Mouse (Mus musculus) CD4-positive, CD25-positive, alpha-beta regulatory T cell, adult 2 months (primary cell): ENCODE results near the gene Zfand2a.
A peak's percentile ranks its signal among the peaks of the same experiment; 100 is the strongest.

ENCODE experiments used
- DNase-seq: peaks from one replicate; pipeline ENCODE4 v3.0.0-alpha.2; 2012; ENCODE audit warnings: low read depth, low spot score

Zfand2a gene

GRCm38 (mm10) chr5:139466801-139467200 is 17.5 kb downstream of the Zfand2a start:
- DNase-seq: no peak

DNA sequence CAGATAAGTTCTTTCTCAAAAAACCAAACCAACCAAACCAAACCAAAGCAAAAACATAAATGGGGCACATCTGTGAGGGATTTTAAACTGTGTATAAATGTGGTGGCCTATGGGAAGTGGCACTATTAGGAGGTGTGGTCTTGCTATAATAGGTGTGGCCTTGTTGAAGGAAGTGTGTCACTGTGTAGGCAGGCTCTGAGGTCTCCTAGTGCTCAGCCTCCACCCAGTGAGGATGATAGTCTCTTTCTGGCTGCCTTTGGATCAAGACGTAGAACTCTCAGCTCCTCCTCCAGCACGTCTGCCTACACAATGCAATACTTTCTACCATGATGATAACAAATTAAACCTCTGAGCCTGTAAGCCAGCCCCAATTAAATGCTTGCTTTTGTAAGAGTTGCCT is 18.0 kb downstream of the Zfand2a start:
- DNase-seq: no peak

DNA sequence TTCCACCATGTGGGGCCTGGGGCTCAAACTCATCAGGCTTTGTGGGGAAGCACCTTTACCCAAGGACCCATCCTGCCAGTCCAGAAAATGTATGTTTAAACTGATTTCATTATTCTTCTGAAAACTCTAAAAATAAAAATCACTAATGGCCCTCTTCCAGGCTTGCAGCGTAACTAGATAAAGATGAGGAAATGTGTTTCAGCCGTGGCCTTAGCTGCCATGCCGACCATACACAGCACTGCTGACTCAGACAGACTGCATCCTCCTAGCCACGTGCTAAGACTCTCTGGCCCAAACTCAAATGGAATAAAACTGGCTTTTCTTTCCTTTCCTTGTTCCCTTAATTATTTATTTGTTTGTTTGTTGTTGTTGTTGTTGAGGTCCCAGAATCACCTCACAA is 19.5 kb downstream of the Zfand2a start:
- DNase-seq: no peak

DNA sequence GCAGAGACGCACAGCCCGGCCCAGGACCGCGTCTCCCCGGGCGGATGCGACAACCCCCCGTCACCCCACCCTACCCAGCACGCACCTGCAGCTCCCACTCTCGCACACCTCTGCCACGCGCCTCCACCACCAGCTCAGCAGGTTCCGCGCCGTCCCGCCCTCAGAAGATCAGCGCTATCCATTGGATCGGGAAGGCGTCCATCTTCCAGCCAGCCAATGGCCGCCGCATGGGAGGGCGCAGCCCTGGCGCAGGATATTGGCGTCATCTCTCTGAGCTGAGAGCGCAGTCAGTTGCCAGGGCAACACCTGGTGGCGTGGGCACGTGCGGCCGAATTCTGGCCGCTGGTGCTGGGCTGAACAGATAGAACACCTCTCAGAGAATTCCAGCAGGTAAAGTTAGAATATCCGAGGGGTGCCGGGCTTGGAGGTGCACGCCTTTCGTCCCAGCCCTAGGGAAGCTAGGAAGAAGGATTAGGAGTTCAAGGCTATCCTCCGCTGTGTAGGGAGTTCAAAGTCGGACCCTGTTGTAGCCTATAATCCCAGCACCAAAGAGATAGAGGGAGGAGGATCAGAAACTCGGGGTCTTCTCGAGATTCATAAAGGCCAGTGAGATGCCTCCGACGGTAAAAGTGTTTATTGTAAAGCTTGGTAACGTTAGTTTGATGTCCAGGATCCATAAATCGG is 23.8 kb downstream of the Zfand2a start, which contains the start of gene 3110082I17Rik:
TSS of gene 3110082I17Rik (minus strand) at position 144 of the 684 bp plus-strand sequence.
- peak; percentile 98 for DNase-seq

DNA sequence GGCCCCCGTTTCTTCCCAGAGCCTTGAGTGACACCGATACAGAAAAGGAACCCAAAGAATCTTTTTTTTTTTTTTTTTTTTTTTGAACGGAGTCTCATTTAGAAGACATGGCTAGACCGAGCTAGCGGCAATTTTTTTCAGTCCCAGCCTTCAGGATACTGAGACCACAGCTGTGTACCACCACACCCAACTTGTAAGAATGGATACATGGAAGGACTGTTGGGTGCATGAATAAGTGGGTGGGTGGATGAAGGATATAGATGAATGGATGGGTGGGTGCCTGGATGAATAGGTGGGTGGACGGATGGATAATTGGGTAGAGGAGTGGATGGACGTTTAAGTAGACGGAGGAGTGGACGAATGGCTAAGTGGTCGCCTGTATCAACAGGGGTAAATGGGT is 24.4 kb downstream of the Zfand2a start:
- no peak for DNase-seq

- no peak for DNase-seq
These were observed 27.1 kb downstream of the Zfand2a start for GRCm38 (mm10) chr5:139457241-139457640.

GRCm38 (mm10) chr5:139455166-139455565 is 29.2 kb downstream of the Zfand2a start:
- no peak for DNase-seq

- no peak for DNase-seq
These were observed 31.3 kb downstream of the Zfand2a start for GRCm38 (mm10) chr5:139453031-139453430.

- no peak for DNase-seq
These were observed 34.4 kb downstream of the Zfand2a start for GRCm38 (mm10) chr5:139449926-139450325.

DNA sequence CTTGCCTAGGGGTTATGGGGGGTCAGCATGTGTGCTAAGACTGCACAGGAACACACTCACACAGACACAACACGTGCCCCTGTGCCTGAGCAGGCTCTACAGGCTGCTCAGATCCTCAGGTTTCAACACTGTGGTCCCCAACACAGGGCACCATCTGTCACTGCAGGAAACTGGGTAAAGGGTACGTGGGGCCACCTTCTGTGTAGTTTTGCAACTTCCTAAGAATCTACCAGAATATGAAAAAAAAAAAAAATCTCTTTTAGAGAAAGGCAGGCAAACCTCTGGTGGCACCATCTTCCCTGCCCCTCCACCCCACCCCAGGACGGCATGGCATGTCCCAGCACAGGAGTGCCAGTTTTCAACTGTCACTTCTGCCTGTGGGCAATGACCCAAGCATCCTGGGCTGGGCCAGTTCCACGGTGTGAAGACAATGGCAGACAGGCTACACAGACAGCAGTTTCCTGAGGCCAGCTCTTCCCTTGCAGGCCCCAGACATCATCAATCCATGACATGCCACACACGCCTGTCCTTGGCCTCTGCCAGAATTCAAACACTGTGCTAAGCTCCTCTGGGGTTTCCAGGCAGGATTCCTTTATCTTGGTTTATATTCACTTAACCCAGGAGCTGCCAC is 35.1 kb downstream of the Zfand2a start:
- no peak for DNase-seq

DNA sequence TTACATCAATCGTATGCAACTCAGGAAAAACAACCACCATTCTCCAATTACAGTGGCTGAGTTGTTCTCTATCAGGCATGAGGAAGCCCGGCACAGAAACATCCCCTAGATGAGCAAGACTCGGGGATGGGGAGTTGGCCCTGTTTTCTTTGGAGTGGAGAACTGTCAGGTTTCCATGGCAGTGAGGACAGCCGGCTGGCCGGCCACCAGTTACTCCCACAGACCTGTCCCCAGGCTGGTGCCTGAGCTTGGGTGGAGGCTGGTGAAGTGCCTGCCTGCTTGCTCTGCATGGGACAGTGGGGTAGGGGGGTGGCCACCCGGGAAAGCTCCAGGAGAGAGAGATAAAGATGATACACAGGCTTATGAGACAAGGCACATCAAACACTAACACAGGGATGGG is 36.3 kb downstream of the Zfand2a start:
- no peak for DNase-seq

GRCm38 (mm10) chr5:139445258-139445657 is 39.1 kb downstream of the Zfand2a start:
- DNase-seq: no peak

GRCm38 (mm10) chr5:139442962-139443361 is 41.4 kb downstream of the Zfand2a start:
- DNase-seq: no peak

DNA sequence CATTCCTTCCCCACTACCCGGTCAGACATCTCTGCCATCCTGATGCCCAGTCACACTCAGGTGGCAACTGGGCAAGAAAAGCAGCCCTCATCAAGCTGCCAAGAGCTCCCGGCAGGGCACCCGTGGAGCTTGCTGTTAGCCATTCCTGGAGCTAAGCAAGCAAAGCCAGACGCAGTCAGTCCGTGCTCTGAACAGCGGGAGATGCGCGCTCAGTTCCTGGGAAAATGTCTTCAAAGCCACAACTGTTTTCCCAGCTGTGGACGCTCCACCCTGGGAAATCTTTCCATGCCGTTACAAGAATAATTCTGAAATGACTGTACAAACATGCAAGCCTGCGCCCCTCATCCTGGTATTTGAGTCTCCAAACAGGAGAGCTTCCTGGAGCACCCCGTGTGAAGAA is 41.9 kb downstream of the Zfand2a start:
- no peak for DNase-seq

- DNase-seq: no peak
These were observed 42.7 kb downstream of the Zfand2a start for GRCm38 (mm10) chr5:139441726-139442018.

- DNase-seq: no peak
These were observed 43.2 kb downstream of the Zfand2a start for GRCm38 (mm10) chr5:139440926-139441725.

GRCm38 (mm10) chr5:139440451-139440850 is 43.9 kb downstream of the Zfand2a start:
- DNase-seq: no peak

DNA sequence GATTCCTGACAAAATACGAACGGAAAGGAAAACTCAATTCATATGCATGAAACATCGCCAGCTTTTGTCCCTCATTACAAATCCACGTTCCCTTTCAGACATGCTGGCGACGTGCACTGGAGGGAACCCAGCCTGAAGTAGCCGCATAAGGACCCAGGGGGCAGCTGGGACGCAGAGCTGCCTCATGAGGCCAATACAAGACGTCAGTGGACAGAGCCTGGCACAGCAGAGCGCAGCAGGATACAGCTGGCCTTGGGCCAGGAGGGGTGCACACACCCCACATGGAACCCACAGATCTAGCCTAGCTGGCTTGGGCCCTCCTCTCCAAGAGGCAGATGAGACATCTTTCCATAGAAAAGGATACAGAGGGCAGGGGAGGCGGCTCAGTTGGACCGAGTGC is 45.9 kb downstream of the Zfand2a start:
- DNase-seq: no peak

DNA sequence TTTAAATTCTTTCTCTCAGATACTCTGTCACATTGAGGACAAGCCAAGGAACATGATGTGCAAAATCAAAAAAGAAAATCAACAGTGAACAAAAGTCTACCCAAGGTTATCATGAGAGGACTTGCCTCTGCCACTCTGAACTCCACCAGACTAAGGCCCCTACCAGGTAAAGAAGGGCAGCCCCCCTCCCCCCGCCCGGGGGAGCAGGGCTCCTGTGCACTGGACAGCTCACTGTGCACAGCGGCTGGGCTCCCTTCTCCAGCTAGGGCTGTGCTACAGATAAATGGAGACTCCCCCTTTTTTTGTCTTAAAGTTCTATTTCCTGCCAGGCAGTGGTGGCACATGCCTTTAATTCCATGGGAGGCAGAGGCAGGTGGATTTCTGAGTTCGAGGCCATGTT is 46.6 kb downstream of the Zfand2a start:
- DNase-seq: no peak

- DNase-seq: no peak
These were observed 49.4 kb downstream of the Zfand2a start for GRCm38 (mm10) chr5:139434940-139435339.

GRCm38 (mm10) chr5:139433842-139434568 is 50.3 kb downstream of the Zfand2a start:
- no peak for DNase-seq
